Mouse (Mus musculus): Measurements from ENCODE around the gene Rgmb. TPM values are rescaled to one million over a fixed set of nuclear protein-coding genes. Genes with fewer than 3 reads are reported as not detected.

Gene Rgmb
- polyA plus RNA-seq, 1 experiment from 2014 or later: 36.6 TPM

DNA sequence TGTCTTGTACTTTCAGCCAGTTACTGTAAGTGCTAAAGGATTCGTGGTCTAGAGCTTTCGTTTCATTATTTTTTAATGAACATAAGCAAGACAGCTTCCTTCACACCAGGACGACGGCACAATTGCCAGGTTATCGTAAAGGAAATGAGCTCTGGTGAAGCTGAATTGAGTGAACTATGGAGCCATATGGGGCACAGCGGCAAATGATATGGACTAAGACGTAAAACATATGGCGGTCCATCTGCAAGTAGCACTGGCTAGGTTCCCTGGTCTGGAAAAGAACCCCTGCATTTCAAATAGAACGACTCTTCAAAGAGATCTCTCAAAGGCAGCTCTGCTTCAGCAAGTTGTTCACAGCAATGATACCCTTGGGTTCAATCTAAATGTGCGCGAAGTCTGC lies 6.5 kb downstream of the Rgmb start:
- Histone ChIP-seq H3K9me3 (replicated peaks; ENCODE audit: control insufficient read depth, low read length) (no peaks in the 10 kb centered on the region), H3K27ac (ENCODE audit: low read length) (peak overlapping the region; percentile 97), H3K9ac (ENCODE audit: low read length) (peak overlapping the region; percentile 99), H3K4me2 (ENCODE audit: low read depth, low read length) (peak overlapping the region; percentile 80), H3K36me3 (ENCODE audit: control insufficient read depth, insufficient read depth, low read length) (no peaks in the 10 kb centered on the region), H3K27me3 (ENCODE audit: control insufficient read depth, insufficient read depth, low read length) (no peaks in the 10 kb centered on the region), H3K4me3 (replicated peaks; ENCODE audit: low read length) (peak overlapping the region; percentile 98), H3K4me1 (ENCODE audit: control insufficient read depth, insufficient read depth, low read length) (peaks cover 37% of the 10 kb centered on the region)
- 33% methylated on average over 11 of the region's 11 CpGs for WGBS
- no peak for ATAC-seq (ENCODE audit: insufficient read depth, low FRiP score)

GRCm38 (mm10) chr17:15823838-15824237 lies 7.0 kb downstream of the Rgmb start:
- Histone ChIP-seq H3K4me2 (ENCODE audit: low read depth, low read length) (peak overlapping the region; percentile 80), H3K4me1 (ENCODE audit: control insufficient read depth, insufficient read depth, low read length) (peaks cover 42% of the 10 kb centered on the region), H3K9ac (ENCODE audit: low read length) (peak overlapping the region; percentile 99), H3K4me3 (replicated peaks; ENCODE audit: low read length) (peak overlapping the region; percentile 98), H3K27ac (ENCODE audit: low read length) (peak overlapping the region; percentile 97), H3K9me3 (replicated peaks; ENCODE audit: control insufficient read depth, low read length) (no peaks in the 10 kb centered on the region), H3K36me3 (ENCODE audit: control insufficient read depth, insufficient read depth, low read length) (no peaks in the 10 kb centered on the region), H3K27me3 (ENCODE audit: control insufficient read depth, insufficient read depth, low read length) (no peaks in the 10 kb centered on the region)
- no peak for ATAC-seq (ENCODE audit: insufficient read depth, low FRiP score)
- WGBS: 16% methylated on average over 3 of the region's 3 CpGs

DNA sequence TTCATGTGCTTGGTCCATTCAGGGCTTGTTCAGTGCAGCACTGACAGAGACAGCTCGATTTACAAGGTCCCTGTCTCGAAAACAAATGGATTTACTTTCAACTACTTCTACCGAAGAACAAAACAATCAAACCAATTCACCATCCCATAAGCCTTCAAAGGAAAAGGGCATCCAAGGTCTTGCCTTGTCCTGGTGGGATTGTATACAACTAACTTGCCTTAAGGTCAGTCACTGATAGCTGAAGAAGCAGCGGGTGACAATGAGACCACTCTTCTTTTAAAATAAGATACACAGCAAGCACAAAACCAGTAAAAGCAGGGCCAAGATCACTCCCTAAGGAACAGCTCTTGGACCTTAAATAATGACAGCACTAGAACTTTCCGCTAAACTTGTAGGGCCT lies 7.6 kb downstream of the Rgmb start:
- Histone ChIP-seq H3K9me3 (replicated peaks; ENCODE audit: control insufficient read depth, low read length) (no peaks in the 10 kb centered on the region), H3K4me2 (ENCODE audit: low read depth, low read length) (peak overlapping the region; percentile 80), H3K27me3 (ENCODE audit: control insufficient read depth, insufficient read depth, low read length) (no peaks in the 10 kb centered on the region), H3K9ac (ENCODE audit: low read length) (peak overlapping the region; percentile 66), H3K4me1 (ENCODE audit: control insufficient read depth, insufficient read depth, low read length) (peaks cover 43% of the 10 kb centered on the region), H3K36me3 (ENCODE audit: control insufficient read depth, insufficient read depth, low read length) (no peaks in the 10 kb centered on the region), H3K27ac (ENCODE audit: low read length) (peak overlapping the region; percentile 53; the same call in 1 of the 2 replicates), H3K4me3 (replicated peaks; ENCODE audit: low read length) (peak overlapping the region; percentile 98)
- no peak for ATAC-seq (ENCODE audit: insufficient read depth, low FRiP score)
- 36% methylated on average over 5 of the region's 5 CpGs for WGBS

- H3K4me1 ChIP-seq (ENCODE audit: control insufficient read depth, insufficient read depth, low read length): peaks cover 50% of the 10 kb centered on the region
- ATAC-seq (ENCODE audit: insufficient read depth, low FRiP score): no peak
- no peaks in the 10 kb centered on the region for H3K9me3 ChIP-seq (replicated peaks; ENCODE audit: control insufficient read depth, low read length)
- 68% methylated on average over 7 of the region's 7 CpGs for WGBS
- H3K27me3 ChIP-seq (ENCODE audit: control insufficient read depth, insufficient read depth, low read length): no peaks in the 10 kb centered on the region
- peak overlapping the region; percentile 39; the same call in 1 of the 2 replicates for H3K27ac ChIP-seq (ENCODE audit: low read length)
- H3K36me3 ChIP-seq (ENCODE audit: control insufficient read depth, insufficient read depth, low read length): no peaks in the 10 kb centered on the region
- H3K4me3 ChIP-seq (replicated peaks; ENCODE audit: low read length): peak overlapping the region; percentile 24
- peak overlapping the region; percentile 42 for H3K9ac ChIP-seq (ENCODE audit: low read length)
- peak overlapping the region; percentile 80 for H3K4me2 ChIP-seq (ENCODE audit: low read depth, low read length)
Measured at GRCm38 (mm10) chr17:15822376-15822775, 8.5 kb downstream of the Rgmb start.

GRCm38 (mm10) chr17:15821706-15822105 lies 9.1 kb downstream of the Rgmb start:
- H3K27me3 ChIP-seq (ENCODE audit: control insufficient read depth, insufficient read depth, low read length): no peaks in the 10 kb centered on the region
- no peak for ATAC-seq (ENCODE audit: insufficient read depth, low FRiP score)
- H3K36me3 ChIP-seq (ENCODE audit: control insufficient read depth, insufficient read depth, low read length): 0 out of 2 replicates have a peak, but pooled peaks cover under 1% of the 10 kb centered on the region
- 64% methylated on average over 4 of the region's 4 CpGs for WGBS
- H3K4me3 ChIP-seq (replicated peaks; ENCODE audit: low read length): no peak overlapping the region
- no peak overlapping the region for H3K9ac ChIP-seq (ENCODE audit: low read length)
- no peaks in the 10 kb centered on the region for H3K9me3 ChIP-seq (replicated peaks; ENCODE audit: control insufficient read depth, low read length)
- H3K4me2 ChIP-seq (ENCODE audit: low read depth, low read length): peak overlapping the region; percentile 41
- H3K4me1 ChIP-seq (ENCODE audit: control insufficient read depth, insufficient read depth, low read length): peaks cover 55% of the 10 kb centered on the region
- H3K27ac ChIP-seq (ENCODE audit: low read length): no peak overlapping the region

DNA sequence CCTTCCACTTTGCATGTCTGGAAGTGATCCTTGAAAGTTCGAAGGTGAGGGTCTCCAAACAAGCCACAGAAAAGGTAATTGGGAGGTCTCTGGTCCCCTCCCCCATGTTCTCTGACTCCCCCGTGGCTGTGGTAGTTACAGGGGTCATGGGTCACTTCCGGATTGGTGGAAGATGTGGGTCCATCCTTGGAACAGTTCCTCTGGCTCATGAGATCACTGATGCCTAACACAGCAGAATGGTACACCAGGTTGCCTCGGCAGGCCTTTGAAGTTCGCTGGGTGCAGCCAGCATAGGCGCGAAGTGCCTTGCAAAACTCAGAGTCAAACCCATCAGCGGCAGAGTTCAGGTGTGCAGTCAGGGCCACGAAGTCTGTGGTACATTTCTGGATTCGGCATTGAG lies 10.1 kb downstream of the Rgmb start:
- Histone ChIP-seq H3K4me2 (ENCODE audit: low read depth, low read length) (peak overlapping the region; percentile 41), H3K27ac (ENCODE audit: low read length) (peak overlapping the region; percentile 49)

DNA sequence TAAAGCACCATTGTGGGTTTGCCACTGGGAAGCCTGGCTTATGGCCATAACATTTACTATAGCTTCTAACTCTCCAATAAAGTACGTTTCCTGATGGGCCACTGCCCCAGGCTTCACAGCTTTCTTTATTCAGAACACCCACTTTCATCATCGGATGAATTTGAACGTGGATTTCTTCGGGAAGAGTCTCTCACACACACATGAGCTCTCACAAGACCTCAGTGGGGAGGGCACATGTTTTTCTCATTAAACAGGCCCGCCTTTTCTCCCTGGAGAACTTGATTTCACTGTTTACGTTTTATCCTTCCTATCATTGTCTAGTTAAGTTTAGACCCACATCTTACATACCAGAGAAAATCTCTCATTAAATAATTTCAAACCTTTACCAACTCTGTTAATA lies 10.7 kb downstream of the Rgmb start:
- peak overlapping the region; percentile 43; the same call in 1 of the 2 replicates for H3K27ac ChIP-seq (ENCODE audit: low read length)
- peak overlapping the region; percentile 31; the same call in 1 of the 2 replicates for H3K9ac ChIP-seq (ENCODE audit: low read length)
- peak overlapping the region; percentile 41 for H3K4me2 ChIP-seq (ENCODE audit: low read depth, low read length)
- no peaks in the 10 kb centered on the region for H3K27me3 ChIP-seq (ENCODE audit: control insufficient read depth, insufficient read depth, low read length)
- 0 out of 2 replicates have a peak, but pooled peaks cover 5% of the 10 kb centered on the region for H3K36me3 ChIP-seq (ENCODE audit: control insufficient read depth, insufficient read depth, low read length)
- H3K4me3 ChIP-seq (replicated peaks; ENCODE audit: low read length): peak overlapping the region; percentile 12; the same call in 1 of the 2 replicates
- H3K4me1 ChIP-seq (ENCODE audit: control insufficient read depth, insufficient read depth, low read length): peaks cover 61% of the 10 kb centered on the region
- ATAC-seq (ENCODE audit: insufficient read depth, low FRiP score): no peak
- no peaks in the 10 kb centered on the region for H3K9me3 ChIP-seq (replicated peaks; ENCODE audit: control insufficient read depth, low read length)
- 51% methylated on average over 6 of the region's 6 CpGs for WGBS

More for the DNA sequence above, 10.1 kb downstream of the Rgmb start:
- Histone ChIP-seq H3K9me3 (replicated peaks; ENCODE audit: control insufficient read depth, low read length) (no peaks in the 10 kb centered on the region), H3K27me3 (ENCODE audit: control insufficient read depth, insufficient read depth, low read length) (no peaks in the 10 kb centered on the region), H3K4me3 (replicated peaks; ENCODE audit: low read length) (peak overlapping the region; percentile 14), H3K4me1 (ENCODE audit: control insufficient read depth, insufficient read depth, low read length) (peaks cover 58% of the 10 kb centered on the region), H3K9ac (ENCODE audit: low read length) (peak overlapping the region; percentile 12; the same call in 1 of the 2 replicates), H3K36me3 (ENCODE audit: control insufficient read depth, insufficient read depth, low read length) (0 out of 2 replicates have a peak, but pooled peaks cover 5% of the 10 kb centered on the region)
- no peak for ATAC-seq (ENCODE audit: insufficient read depth, low FRiP score)
- whole genome bisulfite sequencing: 74% methylated on average over 10 of the region's 10 CpGs

DNA sequence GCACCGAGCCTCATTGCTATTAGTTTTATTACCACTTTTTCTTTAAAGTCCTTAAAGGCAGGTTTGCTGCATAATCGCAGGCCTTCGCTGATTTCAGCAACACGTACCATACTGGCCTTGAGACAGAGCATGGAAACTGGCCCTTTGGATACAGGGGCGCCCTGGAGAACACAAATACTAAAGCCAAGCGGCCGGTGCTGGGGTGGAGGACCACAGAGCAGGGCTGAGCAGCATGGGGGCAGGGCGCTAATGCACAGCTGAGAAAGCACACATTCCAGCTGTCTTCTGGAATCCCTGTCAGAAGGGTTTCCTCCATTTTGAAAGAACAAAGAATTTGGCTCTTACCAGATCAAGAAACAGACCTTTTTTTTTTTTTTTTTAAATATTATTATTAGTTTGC lies 12.5 kb downstream of the Rgmb start:
- no peak; the same call in 1 of the 2 replicates for ATAC-seq (ENCODE audit: insufficient read depth, low FRiP score)
- H3K4me3 ChIP-seq (replicated peaks; ENCODE audit: low read length): peak overlapping the region; percentile 5; the same call in 1 of the 2 replicates
- peak overlapping the region; percentile 38 for H3K4me2 ChIP-seq (ENCODE audit: low read depth, low read length)
- H3K9ac ChIP-seq (ENCODE audit: low read length): no peak overlapping the region
- 62% methylated on average over 8 of the region's 8 CpGs for WGBS
- H3K27ac ChIP-seq (ENCODE audit: low read length): no peak overlapping the region; the same call in 1 of the 2 replicates
- no peaks in the 10 kb centered on the region for H3K27me3 ChIP-seq (ENCODE audit: control insufficient read depth, insufficient read depth, low read length)
- H3K9me3 ChIP-seq (replicated peaks; ENCODE audit: control insufficient read depth, low read length): no peaks in the 10 kb centered on the region
- peaks cover 66% of the 10 kb centered on the region for H3K4me1 ChIP-seq (ENCODE audit: control insufficient read depth, insufficient read depth, low read length)
- H3K36me3 ChIP-seq (ENCODE audit: control insufficient read depth, insufficient read depth, low read length): 0 out of 2 replicates have a peak, but pooled peaks cover 5% of the 10 kb centered on the region

DNA sequence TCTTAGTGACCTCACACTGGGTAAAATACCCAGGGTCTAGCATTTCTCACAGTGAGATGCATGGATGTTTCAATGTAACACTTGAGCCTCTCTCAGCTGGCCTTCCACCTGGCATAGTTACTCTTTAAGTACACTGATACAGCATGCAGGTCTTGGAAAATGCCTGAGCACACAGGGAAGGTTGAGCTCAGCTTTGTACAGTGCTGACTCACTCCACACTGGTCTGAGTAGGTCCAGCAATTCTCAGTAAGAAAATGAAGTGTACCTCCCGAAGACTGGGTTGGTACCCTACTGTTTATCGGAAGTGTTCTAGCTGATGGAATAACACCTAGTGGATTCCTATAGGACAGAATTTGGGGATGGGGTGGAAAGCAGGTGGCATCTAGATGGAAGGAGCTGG lies 13.2 kb downstream of the Rgmb start:
- Histone ChIP-seq H3K27me3 (ENCODE audit: control insufficient read depth, insufficient read depth, low read length) (no peaks in the 10 kb centered on the region), H3K4me2 (ENCODE audit: low read depth, low read length) (peak overlapping the region; percentile 20; the same call in 1 of the 2 replicates), H3K27ac (ENCODE audit: low read length) (no peak overlapping the region), H3K9ac (ENCODE audit: low read length) (0 out of 2 replicates have a peak overlapping the region, but pooled peaks have one; percentile 0), H3K4me1 (ENCODE audit: control insufficient read depth, insufficient read depth, low read length) (peaks cover 68% of the 10 kb centered on the region), H3K36me3 (ENCODE audit: control insufficient read depth, insufficient read depth, low read length) (0 out of 2 replicates have a peak, but pooled peaks cover 5% of the 10 kb centered on the region), H3K4me3 (replicated peaks; ENCODE audit: low read length) (no peak overlapping the region), H3K9me3 (replicated peaks; ENCODE audit: control insufficient read depth, low read length) (no peaks in the 10 kb centered on the region)
- 85% methylated on average over 2 of the region's 2 CpGs for WGBS
- ATAC-seq (ENCODE audit: insufficient read depth, low FRiP score): no peak

Measured in stomach, embryonic 16.5 days (tissue).